Mouse (Mus musculus): ENCODE measurements around the gene Xbp1. TPM values are rescaled to one million over a fixed set of nuclear protein-coding genes. Genes with fewer than 3 reads are reported as not detected.

Xbp1 gene
- total RNA-seq (2023), result 176 TPM

GRCm38 (mm10) chr11:5520412-5521265 lies at the start of gene Xbp1:
TSS of gene Xbp1 (plus strand) at chr11:5520659.

GRCm38 (mm10) chr11:5541799-5542481 lies 21.5 kb downstream of the Xbp1 start, which contains the start of gene Ccdc117:
TSS of gene Ccdc117 (minus strand) at chr11:5542187.

GRCm38 (mm10) chr11:5569474-5569873 lies 49.0 kb downstream of the Xbp1 start, which contains the start of gene Ankrd36:
TSS of gene Ankrd36 (plus strand) at chr11:5569684.

Other genes starting within 250 kb of the Xbp1 start
- gene Znrf3, start 75.8 kb upstream of the Xbp1 start, total RNA-seq (2023), result 78.9 TPM
- gene Ccdc117, start 21.5 kb downstream of the Xbp1 start, total RNA-seq (2023), result 53.2 TPM
- not detected for gene Ankrd36, start 49.0 kb downstream of the Xbp1 start, total RNA-seq (2023)
- 64.1 TPM for gene Mrps24, start 195.0 kb downstream of the Xbp1 start, total RNA-seq (2023)
- gene Urgcp, start 241.7 kb downstream of the Xbp1 start, total RNA-seq (2023), result 30.3 TPM

All from CD4-positive naive resting alpha-beta T cell, adult 57 days (primary cell).